Comparison of ENCODE assay signal across 8 mouse cellular contexts in the genomic region with DNA sequence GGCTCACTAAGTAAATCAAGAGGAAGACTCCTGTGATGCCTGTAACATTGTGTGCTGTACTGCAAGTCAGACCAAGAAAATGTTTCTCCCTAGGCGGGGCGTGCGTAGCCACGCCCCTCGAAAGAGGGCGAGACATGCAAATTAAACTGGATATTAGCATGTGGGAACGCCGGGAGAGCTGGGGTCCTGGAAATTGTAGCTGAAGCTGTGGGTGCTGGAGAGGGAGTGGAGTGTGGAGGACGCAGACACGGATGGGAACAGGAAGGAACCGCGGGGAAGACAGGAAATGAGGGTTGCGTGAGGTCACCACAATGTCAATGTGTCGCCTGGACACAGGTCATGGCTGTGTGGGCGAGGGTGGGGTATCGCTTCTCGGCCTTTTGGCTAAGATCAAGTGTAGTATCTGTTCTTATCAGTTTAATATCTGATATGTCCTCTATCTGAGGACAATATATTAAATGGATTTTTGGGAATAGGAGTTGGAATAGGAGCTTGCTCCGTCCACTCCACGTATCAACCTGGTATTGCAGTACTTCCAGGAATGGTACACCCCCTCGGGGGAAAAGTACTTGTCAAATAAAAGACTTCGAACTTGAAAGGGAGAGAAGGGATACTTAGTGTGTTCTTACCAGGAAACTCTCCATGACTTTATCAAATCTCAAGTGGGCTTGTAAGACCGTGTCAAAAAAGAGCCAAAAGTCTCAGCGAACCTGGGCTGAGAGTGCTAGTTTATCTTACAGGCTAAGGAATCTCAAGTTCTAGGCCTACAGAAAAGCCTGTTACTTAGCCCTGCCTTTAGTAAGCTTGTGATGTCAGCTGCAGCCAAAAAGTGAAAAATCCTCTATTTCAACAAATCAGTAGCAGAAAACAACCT. TPM values are rescaled to one million over a fixed set of nuclear protein-coding genes. Genes with fewer than 3 reads are reported as not detected.
DNase-seq lines count a peak whose midpoint lies in the region; ATAC-seq and TF ChIP-seq lines count a peak whose summit lies in the region.

No protein-coding gene starts in this region.

- peak; percentile 80 for ATAC-seq in forebrain, embryonic 15.5 days (replicated peaks)
- peak; percentile 79 for ATAC-seq in hindbrain, embryonic 15.5 days (ENCODE audit: low FRiP score, low read depth)
- ATAC-seq in midbrain, postnatal 0 days (ENCODE audit: low FRiP score) = peak; percentile 77

- no peaks in the 10 kb centered on the region for H3K79me2 ChIP-seq in MEL (ENCODE audit: control insufficient read depth, insufficient read depth, low read length, poor library complexity)
- H3K79me2 ChIP-seq in liver, adult 2 months (ENCODE audit: control insufficient read depth, insufficient read depth, low read length) = no peaks in the 10 kb centered on the region

- H3K36me3 ChIP-seq in MEL (ENCODE audit: control insufficient read depth in 1 of 2, insufficient read depth in 2 of 2, low read length in 2 of 2) = peaks cover 0 to 7% of the 10 kb centered on the region in 2 experiments; a peak in 2 of 4 replicates
- peaks cover 30% of the 10 kb centered on the region for H3K36me3 ChIP-seq in forebrain, embryonic 15.5 days
- peaks cover 32% of the 10 kb centered on the region for H3K36me3 ChIP-seq in hindbrain, embryonic 15.5 days
- H3K36me3 ChIP-seq in liver, adult 2 months (ENCODE audit: control insufficient read depth, insufficient read depth, low read length) = peaks cover 16% of the 10 kb centered on the region
- peaks cover 15% of the 10 kb centered on the region; the same call in 1 of the 2 replicates for H3K36me3 ChIP-seq in midbrain, postnatal 0 days (ENCODE audit: insufficient read depth, low read length)

- 40% methylated on average over 23 of the region's 23 CpGs for WGBS in bone marrow, adult 2 months
- 5% methylated on average over 23 of the region's 23 CpGs for WGBS in forebrain, embryonic 15.5 days
- 4% methylated on average over 23 of the region's 23 CpGs for WGBS in hindbrain, embryonic 15.5 days
- 6% methylated on average over 23 of the region's 23 CpGs for WGBS in liver, adult 2 months
- 6% methylated on average over 23 of the region's 23 CpGs for WGBS in midbrain, postnatal 0 days

- peak; percentile 99 for DNase-seq in MEL (ENCODE audit: low read depth, low spot score)
- peak; percentile 86 for DNase-seq in liver, adult 2 months (ENCODE audit: extremely low read depth, low read depth, low spot score)
- peak; percentile 57 for DNase-seq in midbrain, postnatal 0 days (ENCODE audit: low spot score)
- DNase-seq in testis, postnatal 14 days (ENCODE audit: low spot score) = peak; percentile 82
- no peak for DNase-seq in left cerebral cortex, adult 2 months (ENCODE audit: extremely low spot score in 1 of 2, low spot score in 2 of 2)

- peak overlapping the region; percentile 63 for H3K9ac ChIP-seq in MEL (ENCODE audit: control insufficient read depth, low read depth, low read length, poor library complexity, severe bottlenecking)
- no peak overlapping the region for H3K9ac ChIP-seq in forebrain, embryonic 15.5 days (replicated peaks)
- no peak overlapping the region for H3K9ac ChIP-seq in hindbrain, embryonic 15.5 days
- H3K9ac ChIP-seq in liver, adult 2 months (ENCODE audit: low read depth, low read length) = peak overlapping the region; percentile 71
- H3K9ac ChIP-seq in midbrain, postnatal 0 days (replicated peaks; ENCODE audit: low read length, poor library complexity, severe bottlenecking) = no peak overlapping the region

- H3K27ac ChIP-seq in MEL (ENCODE audit: control insufficient read depth, low read depth, low read length) = peak overlapping the region; percentile 92
- peak overlapping the region; percentile 70 for H3K27ac ChIP-seq in bone marrow, adult 2 months (ENCODE audit: control insufficient read depth, insufficient read depth, low read depth, low read length, poor library complexity)
- H3K27ac ChIP-seq in forebrain, embryonic 15.5 days (replicated peaks) = 0 out of 2 replicates have a peak overlapping the region, but pooled peaks have one; percentile 32
- peak overlapping the region; percentile 68; the same call in 1 of the 2 replicates for H3K27ac ChIP-seq in hindbrain, embryonic 15.5 days (replicated peaks)
- peak overlapping the region; percentile 77 for H3K27ac ChIP-seq in liver, adult 2 months (replicated peaks; ENCODE audit: insufficient read depth, low read depth, low read length)
- peak overlapping the region; percentile 19; the same call in 1 of the 2 replicates for H3K27ac ChIP-seq in midbrain, postnatal 0 days (ENCODE audit: low read depth, low read length)
- no peak overlapping the region for H3K27ac ChIP-seq in left cerebral cortex, adult 2 months

- peak; percentile 99 to 100 for TF ChIP-seq POLR2A in MEL (IDR thresholded peaks at IDR 0.05; ENCODE audit: control insufficient read depth in 1 of 2, insufficient read depth in 1 of 2, low read depth in 1 of 2, low read length in 2 of 2, poor library complexity in 1 of 2)
- TF ChIP-seq POLR2A in bone marrow, adult 2 months (IDR thresholded peaks at IDR 0.05; ENCODE audit: borderline replicate concordance, control insufficient read depth, low read depth, low read length) = no peak
- TF ChIP-seq POLR2A in liver, adult 2 months (IDR thresholded peaks at IDR 0.05; ENCODE audit: extremely low read depth, insufficient read depth, low read length) = peak; percentile 60; the same call in 1 of the 2 replicates

- H3K9me3 ChIP-seq in MEL (replicated peaks; ENCODE audit: insufficient read depth, low read length) = no peaks in the 10 kb centered on the region
- no peaks in the 10 kb centered on the region for H3K9me3 ChIP-seq in forebrain, embryonic 15.5 days
- no peaks in the 10 kb centered on the region for H3K9me3 ChIP-seq in hindbrain, embryonic 15.5 days
- no peaks in the 10 kb centered on the region for H3K9me3 ChIP-seq in midbrain, postnatal 0 days (ENCODE audit: low read length)

- no peaks in the 10 kb centered on the region for H3K27me3 ChIP-seq in MEL (ENCODE audit: control insufficient read depth in 1 of 2, insufficient read depth in 2 of 2, low read length in 2 of 2)
- H3K27me3 ChIP-seq in forebrain, embryonic 15.5 days = no peaks in the 10 kb centered on the region
- no peaks in the 10 kb centered on the region for H3K27me3 ChIP-seq in hindbrain, embryonic 15.5 days
- no peaks in the 10 kb centered on the region for H3K27me3 ChIP-seq in liver, adult 2 months (ENCODE audit: control insufficient read depth, insufficient read depth, low read length)
- no peaks in the 10 kb centered on the region for H3K27me3 ChIP-seq in midbrain, postnatal 0 days (ENCODE audit: insufficient read depth, low read length)

- TF ChIP-seq RAD21 in MEL (IDR thresholded peaks at IDR 0.05; ENCODE audit: low read depth, low read length) = no peak

- TF ChIP-seq EP300 in MEL (IDR thresholded peaks at IDR 0.05; ENCODE audit: low read depth in 1 of 2, low read length in 2 of 2) = no peak

- no peak for TF ChIP-seq CTCF in MEL (IDR thresholded peaks at IDR 0.05 in 2 of 3, conservative IDR thresholded peaks at IDR 0.05 in 1 of 3; ENCODE audit: control insufficient read depth in 1 of 3, insufficient read depth in 1 of 3, low read depth in 2 of 3, low read length in 3 of 3, poor library complexity in 1 of 3, severe bottlenecking in 1 of 3)
- TF ChIP-seq CTCF in bone marrow, adult 2 months (IDR thresholded peaks at IDR 0.05; ENCODE audit: control insufficient read depth, insufficient read depth, low read length) = no peak
- TF ChIP-seq CTCF in liver, adult 2 months (IDR thresholded peaks at IDR 0.05; ENCODE audit: low read depth, low read length) = no peak
- no peak for TF ChIP-seq CTCF in midbrain, postnatal 0 days (IDR thresholded peaks at IDR 0.05)
- TF ChIP-seq CTCF in left cerebral cortex, adult 2 months (IDR thresholded peaks at IDR 0.05) = no peak

- H3K4me1 ChIP-seq in MEL (ENCODE audit: control insufficient read depth in 1 of 2, insufficient read depth in 2 of 2, low read length in 2 of 2) = no peaks in the 10 kb centered on the region; a peak in 1 of 4 replicates
- H3K4me1 ChIP-seq in bone marrow, adult 2 months (ENCODE audit: control insufficient read depth, insufficient read depth, low read length) = no peaks in the 10 kb centered on the region; the same call in 1 of the 2 replicates
- 0 out of 2 replicates have a peak, but pooled peaks cover 5% of the 10 kb centered on the region for H3K4me1 ChIP-seq in forebrain, embryonic 15.5 days
- no peaks in the 10 kb centered on the region for H3K4me1 ChIP-seq in hindbrain, embryonic 15.5 days (replicated peaks)
- H3K4me1 ChIP-seq in liver, adult 2 months (ENCODE audit: control insufficient read depth, insufficient read depth, low read length) = no peaks in the 10 kb centered on the region; the same call in 1 of the 2 replicates
- no peaks in the 10 kb centered on the region for H3K4me1 ChIP-seq in midbrain, postnatal 0 days (ENCODE audit: insufficient read depth, low read length)

- intact Hi-C loops in left cerebral cortex, adult 2 months (cut with DNase I) = no loop called here

- H3K4me2 ChIP-seq in forebrain, embryonic 15.5 days (replicated peaks) = peak overlapping the region; percentile 11; the same call in 1 of the 2 replicates
- peak overlapping the region; percentile 42 for H3K4me2 ChIP-seq in hindbrain, embryonic 15.5 days
- peak overlapping the region; percentile 2; the same call in 1 of the 2 replicates for H3K4me2 ChIP-seq in midbrain, postnatal 0 days (ENCODE audit: low read depth, low read length, poor library complexity, severe bottlenecking)

- H3K4me3 ChIP-seq in MEL (ENCODE audit: control insufficient read depth in 1 of 2, insufficient read depth in 1 of 2, low read depth in 2 of 2, low read length in 2 of 2) = no peak overlapping the region
- no peak overlapping the region for H3K4me3 ChIP-seq in bone marrow, adult 2 months (replicated peaks; ENCODE audit: control insufficient read depth, low read depth, low read length)
- no peak overlapping the region for H3K4me3 ChIP-seq in forebrain, embryonic 15.5 days
- 0 out of 2 replicates have a peak overlapping the region, but pooled peaks have one; percentile 0 for H3K4me3 ChIP-seq in hindbrain, embryonic 15.5 days
- peak overlapping the region; percentile 16; the same call in 1 of the 2 replicates for H3K4me3 ChIP-seq in liver, adult 2 months (ENCODE audit: insufficient read depth, low read depth, low read length)
- no peak overlapping the region for H3K4me3 ChIP-seq in midbrain, postnatal 0 days (ENCODE audit: low read depth, low read length)
- no peak overlapping the region for H3K4me3 ChIP-seq in left cerebral cortex, adult 2 months

RNA-seq across cellular contexts. Expression of gene Trappc6b, which starts 21.1 kb away (rescaled TPM):
- 45.9 and 48.1 TPM in 2 replicates for total RNA-seq in MEL (2012; rRNA removed)
- polyA plus RNA-seq in MEL (2012; ENCODE audit: insufficient read depth in 1 of 2, insufficient read length in 2 of 2, low read depth in 1 of 2, low replicate concordance in 2 of 2, missing spikeins in 1 of 2) = 10 to 100 TPM in 1 of 2 experiments, not detected in 1; 75.3 TPM
- 41.7 and 44.5 TPM in 2 replicates for polyA plus RNA-seq in bone marrow, adult 2 months (2011; ENCODE audit: insufficient read depth, insufficient read length, low replicate concordance, missing spikeins)
- 150 and 159 TPM in 2 replicates for polyA plus RNA-seq in forebrain, embryonic 15.5 days (2015; fragmentation: Nextera tagmentation; extraction: Ambion mirVana)
- 153 TPM in 2 replicates for polyA plus RNA-seq in hindbrain, embryonic 15.5 days (2015; fragmentation: Nextera tagmentation; extraction: Ambion mirVana)
- 34.2 and 37.6 TPM in 2 replicates for total RNA-seq in liver, adult 2 months (2014; rRNA removed)
- polyA plus RNA-seq in liver, adult 2 months (2012; rRNA removed) = 63.9 and 68.0 TPM in 2 replicates
- total RNA-seq in midbrain, postnatal 0 days (2014; rRNA removed) = 72.7 and 130 TPM in 2 replicates
- polyA plus RNA-seq in midbrain, postnatal 0 days (2015; fragmentation: Nextera tagmentation; extraction: Ambion mirVana) = 177 and 181 TPM in 2 replicates
- total RNA-seq in left cerebral cortex, adult 2 months (2021) = 100 to 1,000 TPM; 107 to 121 TPM

RNA-seq across cellular contexts. Expression of gene Pnn, which starts 26.5 kb away (rescaled TPM):
- total RNA-seq in MEL (2012; rRNA removed) = 36.7 and 38.4 TPM in 2 replicates
- polyA plus RNA-seq in MEL (2012; ENCODE audit: insufficient read depth in 1 of 2, insufficient read length in 2 of 2, low read depth in 1 of 2, low replicate concordance in 2 of 2, missing spikeins in 1 of 2) = 100 to 1,000 TPM; 132 to 216 TPM
- polyA plus RNA-seq in bone marrow, adult 2 months (2011; ENCODE audit: insufficient read depth, insufficient read length, low replicate concordance, missing spikeins) = 73.7 and 87.0 TPM in 2 replicates
- 82.1 and 85.9 TPM in 2 replicates for polyA plus RNA-seq in forebrain, embryonic 15.5 days (2015; fragmentation: Nextera tagmentation; extraction: Ambion mirVana)
- polyA plus RNA-seq in hindbrain, embryonic 15.5 days (2015; fragmentation: Nextera tagmentation; extraction: Ambion mirVana) = 77.8 and 96.2 TPM in 2 replicates
- 7.3 and 9.9 TPM in 2 replicates for total RNA-seq in liver, adult 2 months (2014; rRNA removed)
- 4.7 and 8.6 TPM in 2 replicates for polyA plus RNA-seq in liver, adult 2 months (2012; rRNA removed)
- total RNA-seq in midbrain, postnatal 0 days (2014; rRNA removed) = 15.2 and 19.9 TPM in 2 replicates
- polyA plus RNA-seq in midbrain, postnatal 0 days (2015; fragmentation: Nextera tagmentation; extraction: Ambion mirVana) = 66.9 and 86.1 TPM in 2 replicates
- total RNA-seq in left cerebral cortex, adult 2 months (2021) = 10 to 100 TPM; 62.6 to 65.5 TPM

RNA-seq across cellular contexts. Expression of gene Gemin2, which starts 27.0 kb away (rescaled TPM):
- total RNA-seq in MEL (2012; rRNA removed) = 17.7 and 18.4 TPM in 2 replicates
- polyA plus RNA-seq in MEL (2012; ENCODE audit: insufficient read depth in 1 of 2, insufficient read length in 2 of 2, low read depth in 1 of 2, low replicate concordance in 2 of 2, missing spikeins in 1 of 2) = 10 to 100 TPM in 1 of 2 experiments, not detected in 1; 19.5 TPM
- 12.4 and 13.8 TPM in 2 replicates for polyA plus RNA-seq in bone marrow, adult 2 months (2011; ENCODE audit: insufficient read depth, insufficient read length, low replicate concordance, missing spikeins)
- 15.7 TPM in 2 replicates for polyA plus RNA-seq in forebrain, embryonic 15.5 days (2015; fragmentation: Nextera tagmentation; extraction: Ambion mirVana)
- polyA plus RNA-seq in hindbrain, embryonic 15.5 days (2015; fragmentation: Nextera tagmentation; extraction: Ambion mirVana) = 15.0 and 15.7 TPM in 2 replicates
- 11.5 and 15.9 TPM in 2 replicates for total RNA-seq in liver, adult 2 months (2014; rRNA removed)
- 3.7 and 4.8 TPM in 2 replicates for polyA plus RNA-seq in liver, adult 2 months (2012; rRNA removed)
- total RNA-seq in midbrain, postnatal 0 days (2014; rRNA removed) = 3.9 and 6.9 TPM in 2 replicates
- 9.8 and 10.6 TPM in 2 replicates for polyA plus RNA-seq in midbrain, postnatal 0 days (2015; fragmentation: Nextera tagmentation; extraction: Ambion mirVana)
- total RNA-seq in left cerebral cortex, adult 2 months (2021) = 1 to 10 TPM; 7.0 to 7.3 TPM

RNA-seq across cellular contexts. Expression of gene Sec23a, which starts 28.4 kb away (rescaled TPM):
- 16.1 and 16.4 TPM in 2 replicates for total RNA-seq in MEL (2012; rRNA removed)
- polyA plus RNA-seq in MEL (2012; ENCODE audit: insufficient read depth in 1 of 2, insufficient read length in 2 of 2, low read depth in 1 of 2, low replicate concordance in 2 of 2, missing spikeins in 1 of 2) = 10 to 100 TPM; 16.7 to 98.2 TPM
- 9.2 and 14.7 TPM in 2 replicates for polyA plus RNA-seq in bone marrow, adult 2 months (2011; ENCODE audit: insufficient read depth, insufficient read length, low replicate concordance, missing spikeins)
- 99.4 and 102 TPM in 2 replicates for polyA plus RNA-seq in forebrain, embryonic 15.5 days (2015; fragmentation: Nextera tagmentation; extraction: Ambion mirVana)
- 96.7 and 101 TPM in 2 replicates for polyA plus RNA-seq in hindbrain, embryonic 15.5 days (2015; fragmentation: Nextera tagmentation; extraction: Ambion mirVana)
- total RNA-seq in liver, adult 2 months (2014; rRNA removed) = 78.0 and 96.3 TPM in 2 replicates
- polyA plus RNA-seq in liver, adult 2 months (2012; rRNA removed) = 23.7 and 25.2 TPM in 2 replicates
- total RNA-seq in midbrain, postnatal 0 days (2014; rRNA removed) = 150 and 156 TPM in 2 replicates
- polyA plus RNA-seq in midbrain, postnatal 0 days (2015; fragmentation: Nextera tagmentation; extraction: Ambion mirVana) = 92.3 and 94.1 TPM in 2 replicates
- total RNA-seq in left cerebral cortex, adult 2 months (2021) = 100 to 1,000 TPM in 1 of 2 experiments, 10 to 100 TPM in 1; 98.9 to 103 TPM

RNA-seq across cellular contexts. Expression of gene Mia2, which starts 55.4 kb away (rescaled TPM):
- total RNA-seq in MEL (2012; rRNA removed) = 103 and 134 TPM in 2 replicates
- polyA plus RNA-seq in MEL (2012; ENCODE audit: insufficient read depth in 1 of 2, insufficient read length in 2 of 2, low read depth in 1 of 2, low replicate concordance in 2 of 2, missing spikeins in 1 of 2) = 100 to 1,000 TPM in 1 of 2 experiments, not detected in 1; 175 TPM
- 23.6 and 44.9 TPM in 2 replicates for polyA plus RNA-seq in bone marrow, adult 2 months (2011; ENCODE audit: insufficient read depth, insufficient read length, low replicate concordance, missing spikeins)
- polyA plus RNA-seq in forebrain, embryonic 15.5 days (2015; fragmentation: Nextera tagmentation; extraction: Ambion mirVana) = 32.3 and 37.2 TPM in 2 replicates
- 30.4 and 36.5 TPM in 2 replicates for polyA plus RNA-seq in hindbrain, embryonic 15.5 days (2015; fragmentation: Nextera tagmentation; extraction: Ambion mirVana)
- total RNA-seq in liver, adult 2 months (2014; rRNA removed) = 223 and 268 TPM in 2 replicates
- polyA plus RNA-seq in liver, adult 2 months (2012; rRNA removed) = 87.2 and 94.7 TPM in 2 replicates
- 21.6 and 36.1 TPM in 2 replicates for total RNA-seq in midbrain, postnatal 0 days (2014; rRNA removed)
- polyA plus RNA-seq in midbrain, postnatal 0 days (2015; fragmentation: Nextera tagmentation; extraction: Ambion mirVana) = 24.7 and 34.2 TPM in 2 replicates
- total RNA-seq in left cerebral cortex, adult 2 months (2021) = 10 to 100 TPM; 42.4 to 47.4 TPM

Comparison
In these comparisons a context has a peak if more than half of its experiments do, and no peak if none do; other contexts are left out.
1. DNase-seq: peak in MEL (single experiment), liver, adult 2 months (single experiment), midbrain, postnatal 0 days (single experiment) and testis, postnatal 14 days (single experiment); none in left cerebral cortex, adult 2 months (0 of 2).
2. H3K4me3 ChIP-seq: peak in hindbrain, embryonic 15.5 days (single experiment) and liver, adult 2 months (single experiment); none in MEL (0 of 2), bone marrow, adult 2 months (single experiment), forebrain, embryonic 15.5 days (single experiment), midbrain, postnatal 0 days (single experiment) and left cerebral cortex, adult 2 months (single experiment).
3. H3K9ac ChIP-seq: peak in MEL (single experiment) and liver, adult 2 months (single experiment); none in forebrain, embryonic 15.5 days (single experiment), hindbrain, embryonic 15.5 days (single experiment) and midbrain, postnatal 0 days (single experiment).
4. Peak in every context shown above with its lines, with median percentiles within 50 percentile points of each other: ATAC-seq and H3K4me2 ChIP-seq.